Mouse (Mus musculus) ES-Bruce4 (cell line): Measurements from ENCODE around the gene Hmcn2.

ENCODE experiments used
- CTCF ChIP-seq: IDR thresholded peaks from one replicate; pipeline ENCODE4 v1.8.1; 2011; ENCODE audit warnings: low read depth, low read length
- POLR2A ChIP-seq: IDR thresholded peaks from one replicate; pipeline ENCODE4 v1.8.1; 2011; ENCODE audit warnings: low read length; ENCODE audit not compliant: insufficient read depth

DNA sequence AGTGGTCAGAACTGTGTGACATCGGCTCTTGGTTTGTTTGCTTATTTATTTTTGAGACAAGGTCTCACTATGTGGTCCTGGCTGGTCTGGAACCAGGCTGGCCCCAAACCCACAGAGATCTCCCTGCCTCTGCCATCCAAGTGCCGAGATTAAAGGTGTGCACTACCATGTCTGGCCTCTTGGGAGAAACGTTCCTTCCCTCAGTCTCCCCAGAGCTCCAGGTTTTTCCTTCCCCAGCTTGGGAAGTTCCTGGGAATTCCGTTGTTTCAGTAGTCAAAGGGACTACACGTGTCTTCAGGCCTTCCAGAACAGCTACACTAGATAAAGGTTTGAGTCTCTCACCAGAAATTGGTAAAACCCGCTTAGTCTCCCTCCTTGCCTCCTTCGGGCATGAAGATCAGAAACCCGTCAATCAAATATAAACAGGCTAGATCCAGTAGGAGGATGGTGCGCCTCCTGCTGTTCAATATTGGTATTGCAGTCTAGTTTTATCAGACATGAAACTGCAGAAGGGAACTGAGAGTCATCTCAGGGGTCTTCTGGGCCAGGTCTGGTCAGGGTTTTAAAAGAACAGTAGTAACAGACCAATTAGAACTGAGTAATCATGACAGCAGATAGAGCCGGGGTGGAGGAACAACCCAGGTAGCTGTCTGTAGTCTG lies 158.3 kb downstream of the Hmcn2 start:
- no peak for TF ChIP-seq CTCF
- no peak for TF ChIP-seq POLR2A
